Mouse (Mus musculus) embryo, embryonic 11.5 days (tissue): Measurements from ENCODE around the gene Gm6377.

Source experiments
- DNase-seq: peaks from one replicate; pipeline ENCODE4 v3.0.0-alpha.2; 2012; ENCODE audit warnings: low read depth, low spot score

The Gm6377 gene

DNA sequence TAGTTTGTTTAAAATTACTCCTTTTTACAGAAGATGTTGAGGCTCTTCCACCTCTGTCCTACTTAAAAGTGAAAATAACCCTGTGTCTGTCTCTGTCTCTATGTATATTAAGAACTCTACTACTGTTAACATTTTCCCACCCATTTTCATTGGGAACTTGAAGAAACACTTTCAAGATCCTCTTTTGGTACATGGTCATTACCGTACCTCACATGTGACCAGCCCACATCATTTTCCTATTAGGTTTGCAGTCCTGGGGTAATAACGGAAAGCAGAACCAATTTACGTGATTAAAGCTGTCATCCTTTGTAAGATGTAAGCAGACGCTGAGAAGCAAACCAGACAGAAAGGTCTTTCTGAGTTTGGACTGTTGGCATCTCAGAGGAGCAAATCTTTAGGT is at the start of gene Gm6377:
Gene Gm6377, plus strand, starts transcription at position 289 of the 400 bp plus-strand sequence.
- DNase-seq: no peak

DNA sequence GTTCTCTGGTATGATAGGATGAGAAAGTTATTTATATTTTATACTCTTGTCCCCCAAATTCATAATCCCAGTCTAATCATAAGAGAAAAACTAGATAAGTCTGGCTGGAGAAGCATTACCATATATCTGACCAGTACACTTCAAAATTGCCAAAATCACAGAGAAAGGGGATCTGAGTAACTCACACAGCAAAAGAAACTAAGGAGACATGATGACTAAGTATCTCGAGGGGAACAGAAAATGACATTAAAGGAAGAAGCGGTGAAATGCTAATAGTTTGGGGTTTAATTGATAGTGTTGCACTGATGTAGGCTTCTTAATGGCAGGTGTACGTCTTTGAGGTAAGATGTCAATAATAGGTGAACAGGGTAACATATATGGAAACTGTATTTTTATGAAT is 49.4 kb upstream of the Gm6377 start:
- DNase-seq: no peak

DNA sequence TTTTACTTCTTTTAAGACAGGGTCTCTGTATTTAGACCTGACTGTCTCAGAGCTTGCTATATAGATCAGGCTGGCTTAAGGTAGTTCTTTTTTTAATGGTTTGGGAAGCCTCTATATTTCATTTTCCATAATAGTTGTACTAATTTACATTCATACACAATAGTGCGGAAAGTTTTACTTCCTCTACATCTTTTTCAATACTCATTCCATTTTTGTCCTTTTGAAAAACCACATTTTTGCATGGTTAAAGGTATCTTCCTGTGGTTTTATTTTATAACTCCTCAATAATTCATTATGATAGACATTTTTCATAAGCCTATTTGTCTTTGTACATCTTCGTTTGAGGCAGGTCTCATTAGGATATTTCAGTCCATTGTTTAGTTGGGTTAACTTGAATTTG is 45.3 kb upstream of the Gm6377 start:
- DNase-seq: no peak

DNA sequence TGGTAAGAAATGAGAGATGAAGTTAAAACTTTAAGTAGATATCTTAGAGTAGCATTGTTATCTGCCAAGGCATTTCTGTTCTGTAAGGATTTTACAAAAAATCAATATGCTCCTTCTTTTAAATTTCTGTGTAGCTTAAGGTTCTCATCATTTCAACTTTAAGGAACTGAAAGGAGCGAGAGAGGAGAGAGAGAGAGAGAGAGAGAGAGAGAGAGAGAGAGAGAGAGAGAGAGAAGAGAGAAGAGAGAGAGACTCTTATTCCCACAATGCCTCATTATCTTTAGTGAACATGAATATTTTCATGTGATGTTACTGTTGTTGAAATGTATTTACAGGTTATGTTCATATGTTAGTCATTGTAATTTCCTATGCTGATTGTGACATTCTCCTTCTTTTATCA is 36.2 kb upstream of the Gm6377 start:
- DNase-seq: no peak

DNA sequence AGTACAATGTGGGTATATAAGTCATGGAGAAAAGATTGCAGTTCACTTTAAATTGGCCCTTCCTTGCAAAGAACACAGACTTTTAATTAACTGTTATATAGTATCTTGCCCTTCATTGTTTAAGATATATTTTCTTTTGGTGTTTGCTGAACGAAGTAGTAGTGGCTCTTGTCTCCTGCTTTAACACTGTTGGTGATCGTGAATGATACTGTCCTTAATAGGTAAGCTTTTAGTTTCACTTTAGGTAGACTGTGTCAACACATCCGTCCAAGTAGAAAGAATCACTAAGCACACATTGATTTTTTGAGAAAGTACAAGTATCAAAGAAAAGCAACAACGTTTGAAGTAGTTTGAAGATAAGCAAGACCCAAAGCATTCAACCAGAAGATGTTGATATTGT is 35.7 kb upstream of the Gm6377 start:
- no peak for DNase-seq

DNA sequence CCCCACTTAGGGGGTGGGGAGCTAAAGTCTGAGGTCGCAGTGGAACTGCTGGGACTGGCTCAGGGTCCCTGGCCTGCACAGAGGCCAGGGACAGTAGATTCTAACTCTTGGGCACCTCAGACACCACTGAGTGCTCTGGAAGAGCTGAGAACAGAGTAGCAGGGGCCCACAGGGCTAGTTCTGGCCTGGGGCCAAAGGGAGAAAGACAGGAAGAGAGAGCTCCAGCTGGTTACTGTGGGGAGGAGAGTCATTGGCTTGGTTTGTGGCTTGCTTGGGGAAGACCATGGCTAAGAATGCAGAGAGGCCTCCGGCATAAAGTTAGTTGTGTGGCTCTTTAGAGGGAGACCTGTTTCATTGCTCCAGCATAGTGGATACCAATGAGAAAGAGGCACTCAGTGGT is 21.5 kb upstream of the Gm6377 start:
- no peak for DNase-seq

DNA sequence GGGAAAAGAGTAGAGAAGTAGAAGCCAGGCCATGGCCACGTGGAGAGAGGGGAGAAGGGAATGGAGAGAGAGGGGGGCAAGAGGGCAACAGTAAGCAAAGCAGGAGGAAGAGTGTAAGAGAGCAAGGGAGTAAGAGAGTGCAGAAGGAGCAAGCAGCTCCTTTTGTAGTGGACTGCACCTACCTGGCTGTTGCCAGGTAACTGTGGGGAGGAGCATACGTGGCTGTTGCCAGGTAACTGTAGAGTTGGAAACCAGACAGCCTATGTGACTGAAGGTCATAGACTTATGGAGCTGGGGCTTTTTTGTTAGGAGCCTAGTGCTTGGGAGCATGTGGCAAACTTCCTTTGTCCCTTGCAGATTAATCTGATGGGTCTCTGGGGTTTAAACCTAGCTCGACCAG is 21.1 kb upstream of the Gm6377 start:
- no peak for DNase-seq

DNA sequence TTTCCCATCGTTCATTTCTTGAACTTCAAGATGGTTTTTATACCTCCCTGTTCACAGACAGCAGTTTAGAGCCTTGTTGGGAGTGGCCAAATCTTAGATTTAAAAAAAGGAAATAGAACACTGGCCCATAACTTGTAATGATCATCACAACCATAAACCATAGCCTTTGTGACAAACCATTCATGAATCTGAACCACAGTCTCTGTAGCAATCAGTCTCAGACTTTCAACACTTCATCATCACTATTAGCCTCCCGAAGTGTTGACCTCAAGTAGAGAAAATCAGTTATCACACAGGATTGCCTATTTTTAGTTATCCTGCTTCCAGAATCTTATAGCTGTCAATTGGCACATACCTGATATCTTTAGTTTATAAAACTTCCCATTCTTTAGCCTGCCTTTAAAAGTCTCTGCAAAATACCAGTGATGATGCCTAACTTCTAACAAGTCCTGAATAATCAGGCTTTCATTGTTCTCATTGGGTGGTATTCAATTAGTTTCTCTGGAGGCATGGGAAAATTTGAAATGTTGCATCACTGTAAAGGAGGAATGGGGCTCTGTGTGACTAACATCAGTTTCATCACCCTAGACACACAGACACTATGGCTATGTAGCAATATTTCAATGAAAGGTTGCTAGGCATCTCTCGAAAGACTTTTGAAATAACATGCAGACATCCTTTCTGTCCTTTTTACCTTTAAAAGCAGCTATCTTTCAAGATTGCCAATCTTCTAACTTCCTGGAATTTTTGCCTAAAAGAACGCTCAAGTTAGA is 11.7 kb upstream of the Gm6377 start:
- no peak for DNase-seq

DNA sequence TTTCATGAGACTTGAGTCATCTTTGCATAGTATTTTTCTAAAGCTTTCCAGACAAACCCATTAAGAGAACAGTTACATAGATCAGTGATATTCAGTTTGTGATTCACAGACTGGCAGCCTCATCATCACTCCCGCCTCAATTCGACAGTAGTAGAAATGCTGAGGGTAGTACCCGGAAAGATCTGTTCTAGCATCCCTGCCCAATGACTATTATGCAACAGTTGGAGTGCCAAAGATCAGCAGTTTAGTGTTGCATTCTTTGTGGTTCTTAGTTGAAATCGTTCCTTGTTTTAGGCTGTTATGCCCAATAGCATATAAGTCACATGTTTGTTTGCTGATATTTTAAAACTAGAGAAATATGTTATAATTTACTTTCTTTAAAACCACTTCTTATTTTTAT is 6.9 kb upstream of the Gm6377 start:
- no peak for DNase-seq

DNA sequence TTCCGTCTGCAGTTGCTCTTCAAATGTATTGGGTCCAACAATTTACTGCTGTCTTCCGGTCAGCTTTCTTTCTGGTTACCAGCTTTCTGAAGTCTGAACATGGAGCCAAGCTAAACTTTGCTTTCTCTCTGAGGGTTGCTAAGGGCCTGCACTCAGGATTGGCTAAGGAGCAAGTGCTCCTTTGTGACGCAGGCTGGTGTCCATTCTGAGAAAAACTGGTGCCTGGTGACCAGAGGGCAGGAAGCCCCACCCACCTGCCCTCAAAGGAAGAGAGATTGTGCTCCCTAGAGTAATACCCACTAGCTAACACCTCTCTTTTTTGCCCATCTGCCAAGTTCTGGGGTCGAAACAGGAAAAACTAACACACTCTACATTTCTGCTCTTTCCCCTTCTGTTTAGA is 5.6 kb upstream of the Gm6377 start:
- no peak for DNase-seq

DNA sequence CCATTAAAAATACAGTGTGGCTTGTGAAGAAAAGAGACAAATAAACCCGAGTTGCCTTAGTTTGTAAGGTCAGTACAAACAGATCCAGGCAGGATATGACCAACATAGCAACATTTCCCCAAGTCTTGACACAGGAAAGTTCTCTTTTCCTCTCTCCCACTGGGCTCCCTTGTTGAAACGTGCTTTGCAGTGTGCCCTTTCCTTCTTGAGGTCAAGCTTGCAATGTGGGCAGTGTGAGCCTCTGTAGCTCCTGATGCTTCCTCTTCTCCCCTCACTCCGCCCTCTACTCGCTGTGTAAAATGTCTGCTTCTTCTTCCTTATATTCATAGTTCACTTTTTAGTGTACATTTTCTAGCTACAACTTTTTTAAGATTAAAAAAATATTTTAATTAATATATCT is 5.1 kb upstream of the Gm6377 start:
- DNase-seq: no peak

DNA sequence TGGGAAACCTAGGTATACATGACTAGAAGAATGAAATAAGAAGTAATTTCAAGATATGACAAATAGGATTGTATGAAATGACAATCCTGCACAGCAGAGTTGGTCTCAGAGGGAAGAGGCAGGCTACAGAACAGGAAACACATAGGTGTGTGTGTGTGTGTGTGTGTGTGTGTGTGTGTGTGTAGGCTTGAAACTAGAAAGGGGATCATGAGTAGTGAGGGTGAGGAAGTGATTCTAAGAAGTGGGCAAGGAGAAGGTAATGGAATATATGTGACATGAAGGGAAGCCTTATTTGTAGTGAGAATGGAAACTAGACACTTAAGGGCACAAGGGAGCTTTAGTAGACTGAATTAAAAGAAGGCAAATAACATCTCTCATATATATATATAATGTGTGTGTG is 11.3 kb downstream of the Gm6377 start:
- DNase-seq: no peak

DNA sequence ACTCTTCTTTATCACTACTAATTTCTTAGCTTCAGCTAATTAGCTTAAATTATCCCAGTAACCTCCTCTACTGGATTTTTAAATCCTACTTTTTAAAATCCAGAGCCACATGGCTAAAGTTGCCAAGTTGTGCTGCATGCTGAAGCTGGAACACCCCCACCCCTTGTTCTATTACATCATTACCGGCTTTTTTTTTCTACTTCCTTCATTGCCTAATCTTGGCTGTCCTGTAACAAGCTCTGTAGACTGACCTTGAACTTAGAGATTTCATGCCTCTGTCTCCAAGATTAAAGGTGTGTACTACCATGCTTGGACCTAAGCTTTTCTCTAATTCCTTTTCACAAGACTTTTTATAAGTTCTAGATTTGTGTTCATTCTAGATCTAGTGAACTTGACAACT is 32.2 kb downstream of the Gm6377 start:
- no peak for DNase-seq

DNA sequence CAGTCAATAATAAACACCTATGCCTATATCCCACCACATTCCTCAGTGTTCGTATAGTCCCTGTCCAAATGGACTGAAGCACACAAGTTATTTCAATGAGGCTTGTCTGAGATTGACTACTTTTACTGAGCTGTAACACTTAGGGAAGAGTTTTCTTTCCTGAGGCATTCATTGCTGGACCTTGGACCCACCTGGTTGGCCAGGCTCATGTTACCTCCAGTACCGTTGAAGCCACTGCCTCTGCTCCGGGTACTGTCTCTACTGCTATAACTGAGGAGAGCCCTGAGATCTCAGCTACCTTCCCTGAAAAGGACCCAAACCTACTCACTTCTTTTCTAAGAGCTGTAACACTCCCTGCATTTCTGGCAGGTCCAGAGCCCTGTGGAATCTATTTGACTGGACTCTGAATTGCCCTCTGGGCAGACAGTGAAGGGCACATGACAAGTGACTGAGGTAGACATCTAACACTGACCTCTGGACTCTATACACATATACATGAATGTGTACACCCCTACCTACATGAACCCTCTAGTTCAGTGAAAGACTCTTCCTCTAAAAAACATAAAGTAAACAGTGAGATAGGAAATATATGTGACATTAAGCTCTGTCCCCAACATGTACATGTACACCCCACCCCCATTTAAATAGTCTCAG is 39.0 kb downstream of the Gm6377 start:
- no peak for DNase-seq

DNA sequence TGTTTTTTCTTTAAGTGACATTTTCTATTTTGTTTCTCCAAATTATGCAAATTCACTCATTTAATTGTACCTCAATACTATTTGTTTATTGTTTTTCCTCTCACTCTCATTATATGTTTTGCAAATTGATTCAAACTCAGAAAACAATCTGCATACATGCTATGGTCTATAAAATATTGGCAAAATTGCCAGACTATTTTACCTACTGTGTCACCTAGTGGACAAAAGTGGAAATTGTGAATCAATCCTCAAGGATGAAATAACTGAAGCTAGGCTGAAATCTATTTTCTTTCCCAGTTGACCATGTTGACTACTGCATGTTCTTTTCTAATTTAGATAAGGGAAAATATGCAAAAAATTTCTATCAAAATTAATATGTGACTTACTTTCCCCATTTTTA is 41.6 kb downstream of the Gm6377 start:
- DNase-seq: peak; percentile 0
